Mouse (Mus musculus) heart, postnatal 0 days (tissue): Measurements from ENCODE around the gene Zfp367.

ENCODE experiments used
- CTCF ChIP-seq: IDR thresholded peaks from 2 replicates; pipeline ENCODE4 v1.5.1; 2016; ENCODE audit warnings: antibody characterized with exemption, control low read depth, low read depth
- EP300 ChIP-seq: IDR thresholded peaks from 2 replicates; pipeline ENCODE4 v1.6.1; 2016; ENCODE audit warnings: antibody characterized with exemption, low read depth

GRCm38 (mm10) chr13:64088057-64088456, 64.9 kb downstream of the Zfp367 start:
- TF ChIP-seq CTCF (no peak), EP300 (no peak)
